Comparison of ENCODE assay signal across 10 mouse cellular contexts in the genomic region with DNA sequence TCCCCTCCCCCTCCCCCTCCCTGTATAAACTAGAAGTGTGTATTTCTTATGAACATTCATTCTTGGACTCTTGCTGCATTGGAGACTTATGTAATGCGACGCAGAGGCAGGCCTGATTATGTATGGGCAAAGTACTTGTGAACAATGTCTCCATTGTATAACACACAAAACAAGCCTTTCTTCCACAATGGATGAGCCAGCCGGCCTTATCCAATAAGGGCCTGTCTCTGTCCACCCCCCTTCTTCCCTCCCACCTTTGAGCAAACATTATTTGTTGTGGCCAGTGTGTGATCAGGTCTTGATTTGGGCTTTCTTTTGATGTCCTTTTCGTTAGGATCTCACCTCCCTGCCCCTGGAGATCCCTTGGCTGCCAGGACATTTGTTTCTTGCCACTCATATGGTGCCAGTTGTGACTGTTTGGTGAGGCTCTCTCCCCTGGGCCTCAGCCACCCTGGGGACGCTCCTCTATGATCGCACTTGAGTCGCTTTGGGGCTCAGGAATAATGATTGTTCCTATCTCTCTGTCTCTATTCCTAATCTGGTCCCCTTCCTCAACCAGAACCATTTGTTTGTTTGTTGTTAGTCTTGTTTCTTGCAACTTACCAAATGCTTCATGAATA. TPM values are rescaled to one million over a fixed set of nuclear protein-coding genes. Genes with fewer than 3 reads are reported as not detected.
DNase-seq lines count a peak whose midpoint lies in the region; ATAC-seq and TF ChIP-seq lines count a peak whose summit lies in the region.
"Had no signal": no experiment of that assay in that cellular context is flagged by ENCODE, and none has a peak within 500 bp of the region (broad histone marks: within the 10 kb centered on the region; RNA-seq: fewer than 3 reads in every experiment).

No protein-coding gene starts in this region.

- no peaks in the 10 kb centered on the region for H3K9me3 ChIP-seq in heart, embryonic 10.5 days
- no peaks in the 10 kb centered on the region for H3K9me3 ChIP-seq in hindbrain, embryonic 11.5 days (ENCODE audit: control insufficient read depth, low read length)
- H3K9me3 ChIP-seq in midbrain, postnatal 0 days (ENCODE audit: low read length): no peaks in the 10 kb centered on the region

- DNase-seq in heart, embryonic 10.5 days (ENCODE audit: low spot score): no peak
- DNase-seq in heart, adult 11 months: no peak
- peak; percentile 85 for DNase-seq in brain, adult 2 months (ENCODE audit: low read depth, low spot score)
- DNase-seq in hindbrain, embryonic 11.5 days (ENCODE audit: low spot score): peak; percentile 77
- DNase-seq in midbrain, postnatal 0 days (ENCODE audit: low spot score): peak; percentile 60
- DNase-seq in spleen, adult 12 weeks (ENCODE audit: low spot score): no peak
- DNase-seq in ovary, postnatal 10 days (ENCODE audit: low spot score): no peak
- no peak for DNase-seq in liver
- DNase-seq: kidney, adult 8-10 months had no signal

- WGBS in heart, embryonic 10.5 days: 40% methylated on average over 7 of the region's 7 CpGs
- WGBS in hindbrain, embryonic 11.5 days: 6% methylated on average over 7 of the region's 7 CpGs
- WGBS in midbrain, postnatal 0 days: 23% methylated on average over 7 of the region's 7 CpGs

- H3K27me3 ChIP-seq in heart, embryonic 10.5 days (ENCODE audit: insufficient read depth, poor library complexity, severe bottlenecking): no peaks in the 10 kb centered on the region
- no peaks in the 10 kb centered on the region for H3K27me3 ChIP-seq in hindbrain, embryonic 11.5 days (ENCODE audit: control insufficient read depth, insufficient read depth, low read length)
- no peaks in the 10 kb centered on the region for H3K27me3 ChIP-seq in midbrain, postnatal 0 days (ENCODE audit: insufficient read depth, low read length)

- peaks cover 11% of the 10 kb centered on the region; the same call in 1 of the 2 replicates for H3K36me3 ChIP-seq in heart, embryonic 10.5 days
- H3K36me3 ChIP-seq in hindbrain, embryonic 11.5 days (ENCODE audit: control insufficient read depth, insufficient read depth, low read length): no peaks in the 10 kb centered on the region
- H3K36me3 ChIP-seq in midbrain, postnatal 0 days (ENCODE audit: insufficient read depth, low read length): no peaks in the 10 kb centered on the region

- no peak for TF ChIP-seq CTCF in midbrain, postnatal 0 days (IDR thresholded peaks at IDR 0.05)

- peaks cover 74% of the 10 kb centered on the region for H3K4me1 ChIP-seq in heart, embryonic 10.5 days
- H3K4me1 ChIP-seq in hindbrain, embryonic 11.5 days (replicated peaks; ENCODE audit: control insufficient read depth, insufficient read depth, low read length): peaks cover 6% of the 10 kb centered on the region; the same call in 1 of the 2 replicates
- H3K4me1 ChIP-seq in midbrain, postnatal 0 days (ENCODE audit: insufficient read depth, low read length): peaks cover 18% of the 10 kb centered on the region

- no peak overlapping the region for H3K9ac ChIP-seq in hindbrain, embryonic 11.5 days (ENCODE audit: low read depth, low read length)
- no peak overlapping the region for H3K9ac ChIP-seq in midbrain, postnatal 0 days (replicated peaks; ENCODE audit: low read length, poor library complexity, severe bottlenecking)

- peak; percentile 86 for ATAC-seq in hindbrain, embryonic 11.5 days (ENCODE audit: low FRiP score)
- ATAC-seq in midbrain, postnatal 0 days (ENCODE audit: low FRiP score): 0 out of 2 replicates have a peak, but pooled peaks have one; percentile 64

- no peak overlapping the region for H3K4me3 ChIP-seq in heart, embryonic 10.5 days
- no peak overlapping the region for H3K4me3 ChIP-seq in hindbrain, embryonic 11.5 days (ENCODE audit: low read depth, low read length)
- no peak overlapping the region for H3K4me3 ChIP-seq in midbrain, postnatal 0 days (ENCODE audit: low read depth, low read length)
- H3K4me3 ChIP-seq: myocyte had no signal

- H3K4me2 ChIP-seq in hindbrain, embryonic 11.5 days (replicated peaks; ENCODE audit: low read depth, low read length): no peak overlapping the region
- no peak overlapping the region for H3K4me2 ChIP-seq in midbrain, postnatal 0 days (ENCODE audit: low read depth, low read length, poor library complexity, severe bottlenecking)

- H3K27ac ChIP-seq in heart, embryonic 10.5 days: 0 out of 2 replicates have a peak overlapping the region, but pooled peaks have one; percentile 1
- H3K27ac ChIP-seq in hindbrain, embryonic 11.5 days (ENCODE audit: low read depth, low read length): peak overlapping the region; percentile 63
- 0 out of 2 replicates have a peak overlapping the region, but pooled peaks have one; percentile 32 for H3K27ac ChIP-seq in midbrain, postnatal 0 days (ENCODE audit: low read depth, low read length)

RNA-seq across cellular contexts. Expression of gene Tcf7l2, which starts 46.8 kb away (rescaled TPM):
- 53.2 and 61.8 TPM in 2 replicates for polyA plus RNA-seq in heart, embryonic 10.5 days (2016; fragmentation: Nextera tagmentation; extraction: Ambion mirVana)
- 57.9 and 76.9 TPM in 2 replicates for polyA plus RNA-seq in hindbrain, embryonic 11.5 days (2014; fragmentation: Nextera tagmentation; extraction: Ambion mirVana)
- total RNA-seq in midbrain, postnatal 0 days (2014; rRNA removed): 67.2 and 86.1 TPM in 2 replicates
- polyA plus RNA-seq in midbrain, postnatal 0 days (2015; fragmentation: Nextera tagmentation; extraction: Ambion mirVana): 763 and 861 TPM in 2 replicates

Comparison
In these comparisons a context has a peak if more than half of its experiments do, and no peak if none do; other contexts are left out.
1. DNase-seq: peak in brain, adult 2 months (single experiment), hindbrain, embryonic 11.5 days (single experiment) and midbrain, postnatal 0 days (single experiment); none in heart, embryonic 10.5 days (single experiment), heart, adult 11 months (single experiment), spleen, adult 12 weeks (single experiment), ovary, postnatal 10 days (single experiment) and liver (single experiment).
2. H3K27ac ChIP-seq: peak in every context shown above with its lines; median percentile 63 in hindbrain, embryonic 11.5 days; 32 in midbrain, postnatal 0 days; 1 in heart, embryonic 10.5 days.